Mouse (Mus musculus): ENCODE measurements around the gene Birc6. TPM values are rescaled to one million over a fixed set of nuclear protein-coding genes. Genes with fewer than 3 reads are reported as not detected.

Gene Birc6
- 100 to 1,000 TPM; 135 to 257 TPM for polyA plus RNA-seq (2017; shearing (Covaris generic))

DNA sequence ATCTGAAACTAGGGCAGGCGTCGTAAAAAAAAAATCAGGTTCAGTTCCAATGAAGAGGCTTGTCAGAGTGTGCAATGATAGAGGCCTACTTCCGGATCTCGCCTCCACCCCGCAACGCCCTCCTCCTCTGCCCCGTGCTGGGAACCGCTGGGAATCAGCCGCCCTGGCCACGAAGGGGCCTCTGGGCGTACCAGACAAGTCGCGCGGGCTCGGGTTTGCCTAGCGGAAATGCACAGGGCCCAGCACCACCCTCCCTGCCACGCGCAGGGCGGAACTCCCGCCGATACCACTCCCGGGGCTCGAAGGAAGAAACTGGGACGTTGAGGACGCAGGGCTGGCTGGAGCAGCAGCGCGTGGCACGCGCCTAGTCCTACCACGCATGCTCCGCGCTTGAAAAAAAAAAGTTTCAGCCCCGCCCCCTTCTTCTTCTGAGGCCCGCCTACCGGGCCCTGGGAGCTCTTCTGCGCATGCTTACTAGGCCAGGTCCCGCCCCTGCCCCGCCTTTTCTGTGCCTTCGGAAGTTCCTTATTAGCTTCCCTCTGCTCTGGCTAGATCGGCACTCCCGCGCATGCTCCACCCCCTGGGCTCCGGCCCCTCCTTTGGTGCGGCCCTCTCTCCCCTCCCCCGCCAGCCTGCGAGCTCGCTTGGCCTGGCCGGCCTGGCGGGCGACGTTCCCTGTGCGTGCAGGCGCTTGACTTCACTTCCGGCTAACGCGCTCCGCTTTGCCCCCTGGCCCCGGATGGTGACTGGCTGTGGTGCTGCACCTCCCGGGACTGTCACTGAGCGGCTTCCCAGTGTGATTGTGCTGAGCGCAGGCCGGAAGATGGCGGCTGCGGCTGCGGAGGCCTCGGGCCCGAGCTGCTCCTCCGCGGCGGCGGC is at the start of gene Birc6:
Birc6 (plus strand) TSS at position 567 of the 879 bp plus-strand sequence.
- ATAC-seq, result peak; percentile 87

- ATAC-seq, result no peak
Observed at GRCm38 (mm10) chr17:74480361-74481069, 47.6 kb upstream of the Birc6 start.

DNA sequence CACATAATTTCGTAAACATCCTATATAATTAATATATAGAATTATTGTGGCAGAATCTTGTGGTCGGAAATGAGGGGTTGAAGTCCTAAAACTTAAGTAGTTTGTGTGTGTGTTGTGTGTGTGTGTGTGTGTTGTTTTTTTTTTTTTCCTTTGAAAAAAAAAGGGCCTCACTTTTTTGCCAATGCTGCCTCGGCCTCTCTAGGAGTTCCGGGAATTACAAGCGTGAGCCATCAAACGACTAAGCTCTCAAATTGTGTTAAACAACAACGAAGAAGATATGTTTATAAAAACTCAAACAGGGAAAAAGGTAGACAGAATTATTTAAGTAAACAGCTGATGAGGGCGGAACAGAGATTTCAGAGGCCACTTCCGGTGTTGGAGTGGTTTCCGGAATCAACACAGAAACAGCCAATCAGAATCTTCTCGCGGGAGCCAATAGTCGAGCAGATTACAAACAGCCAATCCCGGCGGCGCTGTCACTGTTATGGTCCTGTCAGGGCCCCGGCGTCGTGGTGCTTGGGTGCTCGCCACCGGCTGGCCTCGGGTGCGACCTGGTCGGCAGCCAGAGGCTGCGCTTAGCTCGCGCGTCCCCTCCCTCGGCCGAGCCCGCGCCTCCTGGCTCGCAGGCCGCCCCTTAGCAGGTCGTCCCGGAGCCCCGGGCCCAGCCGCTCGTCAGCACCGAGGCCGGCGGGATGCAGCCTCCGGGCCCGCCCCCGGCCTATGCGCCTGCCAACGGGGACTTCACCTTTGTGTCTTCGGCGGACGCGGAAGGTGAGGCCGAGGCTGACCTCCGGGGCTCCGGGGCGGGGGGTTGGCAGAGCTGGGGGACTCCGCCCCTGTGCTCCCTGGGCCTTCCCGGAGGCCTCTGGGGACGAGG is 38.8 kb upstream of the Birc6 start, which contains the start of gene Yipf4:
Yipf4 (plus strand) TSS at position 470 of the 877 bp plus-strand sequence.
- ATAC-seq, result peak; percentile 99

- no peak for ATAC-seq
Observed at GRCm38 (mm10) chr17:74489901-74490220, 38.2 kb upstream of the Birc6 start.

DNA sequence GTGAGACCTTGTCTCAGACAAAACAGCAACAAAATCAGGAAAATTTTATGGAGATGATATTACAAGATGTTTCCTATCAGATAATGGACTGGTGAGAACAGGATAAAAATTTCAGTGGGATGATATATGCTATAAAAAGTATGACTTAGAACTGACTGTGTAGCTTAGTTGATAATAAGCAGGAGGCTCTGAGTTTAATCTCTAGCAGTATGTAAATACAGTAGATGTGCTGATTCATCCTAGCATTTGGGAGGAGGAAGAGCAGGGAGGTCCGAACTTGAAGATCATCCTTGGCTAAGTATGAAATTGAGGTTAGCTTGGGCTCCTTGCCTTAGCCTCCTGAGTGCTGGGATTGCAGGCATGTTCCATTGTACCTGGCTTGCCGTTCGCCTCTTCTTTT is 36.5 kb upstream of the Birc6 start:
- ATAC-seq, result no peak

GRCm38 (mm10) chr17:74500204-74500603 is 27.9 kb upstream of the Birc6 start:
- no peak for ATAC-seq

GRCm38 (mm10) chr17:74501085-74501484 is 27.0 kb upstream of the Birc6 start:
- ATAC-seq, result peak; percentile 10

- ATAC-seq, result no peak
Observed at GRCm38 (mm10) chr17:74507934-74508333, 20.2 kb upstream of the Birc6 start.

DNA sequence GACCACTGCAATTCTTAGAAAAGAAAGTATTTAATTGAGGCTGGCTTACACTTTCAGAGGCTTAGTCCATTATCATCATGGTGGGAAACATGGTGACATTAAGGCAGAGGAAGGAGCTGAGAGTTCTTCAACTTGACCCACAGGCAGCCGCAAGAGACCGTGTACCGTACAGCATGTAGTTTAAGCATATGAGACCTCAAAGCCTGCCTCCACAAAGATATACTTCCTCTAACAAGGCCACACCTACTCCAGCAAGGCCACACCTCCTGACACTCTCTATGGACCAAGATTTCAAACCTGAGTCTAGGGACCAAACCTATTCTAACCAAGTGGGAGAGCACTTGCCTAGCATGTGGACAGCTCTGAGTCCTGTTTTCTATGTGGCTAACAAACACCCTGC is 19.5 kb upstream of the Birc6 start:
- ATAC-seq, result no peak

DNA sequence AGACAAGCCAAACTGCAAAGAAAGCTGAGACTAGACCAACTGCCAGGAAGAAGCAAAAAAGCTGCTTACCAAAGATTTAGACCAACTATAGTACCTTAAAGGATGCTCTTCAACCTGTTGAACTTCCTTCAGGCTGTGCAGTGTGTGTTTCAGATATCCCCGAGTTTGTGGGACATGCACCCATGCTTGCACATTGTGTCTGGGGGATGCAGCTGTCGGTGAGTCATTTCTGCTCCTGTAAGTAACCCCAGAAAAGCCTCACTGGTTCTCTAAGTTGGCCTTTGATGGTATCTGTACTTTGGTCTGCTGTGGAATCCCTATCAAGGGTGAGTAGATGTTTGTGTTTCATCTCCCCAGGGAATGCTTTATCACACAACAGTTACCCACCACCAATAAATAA is 15.8 kb upstream of the Birc6 start:
- no peak for ATAC-seq

GRCm38 (mm10) chr17:74522797-74523723 is 5.0 kb upstream of the Birc6 start:
- ATAC-seq, result no peak

DNA sequence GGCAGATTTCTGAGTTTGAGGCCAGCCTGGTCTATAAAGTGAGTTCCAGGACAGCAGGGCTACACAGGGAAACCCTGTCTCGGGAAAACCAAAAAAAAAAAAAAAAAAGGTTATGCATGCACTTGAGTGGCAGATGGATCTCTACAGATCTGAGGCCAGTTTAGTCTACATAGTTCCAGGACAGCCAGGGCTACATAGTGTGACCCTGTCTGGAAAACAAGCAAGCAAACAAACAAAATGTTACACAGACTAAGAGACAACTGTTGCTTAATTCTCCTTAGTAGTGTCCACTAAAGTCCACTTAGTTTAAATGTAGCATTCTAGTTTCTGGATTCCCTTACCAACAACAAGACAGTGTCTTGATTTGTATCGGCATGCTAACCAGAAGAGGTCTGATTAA is 2.0 kb upstream of the Birc6 start:
- ATAC-seq, result no peak

DNA sequence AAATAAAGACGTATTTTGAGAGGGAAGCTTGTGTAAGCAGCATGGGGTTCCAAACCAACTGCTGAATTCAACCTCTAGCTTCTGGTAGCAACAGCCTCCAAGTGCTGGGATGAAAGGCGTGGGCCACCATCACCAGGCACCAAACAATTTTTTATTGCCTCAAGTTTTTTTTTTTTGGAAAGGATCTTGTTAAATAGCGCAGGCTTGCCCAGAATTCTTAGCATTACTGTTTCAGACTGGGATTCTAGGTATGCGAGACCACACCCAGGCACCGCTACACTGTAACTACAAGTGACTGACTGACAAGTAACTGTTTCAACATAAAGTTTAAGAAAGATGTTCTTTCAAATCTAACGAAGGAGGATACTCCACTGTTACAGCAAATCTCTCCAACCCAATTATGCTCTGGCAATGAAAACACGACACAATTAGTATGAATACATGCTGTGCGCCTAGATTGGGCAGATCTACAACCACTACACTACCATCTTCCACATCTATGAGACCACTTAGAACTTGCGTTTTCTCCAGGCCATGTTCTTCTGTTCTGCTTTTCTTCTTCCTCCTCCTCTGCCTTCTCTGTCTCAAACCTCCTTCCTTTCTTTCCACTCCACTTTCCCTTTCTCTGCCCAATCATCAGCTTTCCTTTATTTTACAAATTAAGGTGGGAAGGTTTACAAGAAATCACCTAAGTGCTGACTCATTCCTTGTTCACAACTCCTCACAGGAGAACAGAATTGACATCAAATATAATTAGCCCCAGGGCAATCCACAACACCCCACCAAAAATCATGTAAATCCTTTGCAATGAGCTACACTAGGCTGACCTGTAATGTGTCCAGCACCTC is 1.1 kb upstream of the Birc6 start:
- no peak for ATAC-seq

- ATAC-seq, result peak; percentile 18
Observed at GRCm38 (mm10) chr17:74528648-74529532, 795 bp downstream of the Birc6 start.

- ATAC-seq, result no peak
Observed at GRCm38 (mm10) chr17:74529533-74529824, 1.4 kb downstream of the Birc6 start.

GRCm38 (mm10) chr17:74534971-74535370 is 6.9 kb downstream of the Birc6 start:
- no peak for ATAC-seq

DNA sequence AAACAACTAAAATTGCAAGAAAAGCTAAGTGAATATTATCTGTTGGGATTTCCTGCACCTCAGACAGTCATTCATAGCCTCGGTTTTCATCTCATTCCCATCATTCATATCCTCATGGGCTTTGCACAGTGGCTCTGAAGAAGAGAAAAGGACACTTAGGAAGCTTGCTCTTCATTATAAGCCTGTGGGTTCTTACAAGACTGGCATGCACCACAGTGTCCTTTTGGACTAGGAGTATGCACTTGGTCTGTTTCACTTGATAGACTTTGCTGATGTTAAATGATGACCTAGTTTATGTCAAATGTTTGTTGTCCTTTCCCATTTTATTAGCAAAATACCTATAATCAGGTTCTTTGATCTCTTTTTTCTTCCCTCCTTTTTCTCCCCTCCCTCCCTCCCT is 9.4 kb downstream of the Birc6 start:
- ATAC-seq, result no peak

DNA sequence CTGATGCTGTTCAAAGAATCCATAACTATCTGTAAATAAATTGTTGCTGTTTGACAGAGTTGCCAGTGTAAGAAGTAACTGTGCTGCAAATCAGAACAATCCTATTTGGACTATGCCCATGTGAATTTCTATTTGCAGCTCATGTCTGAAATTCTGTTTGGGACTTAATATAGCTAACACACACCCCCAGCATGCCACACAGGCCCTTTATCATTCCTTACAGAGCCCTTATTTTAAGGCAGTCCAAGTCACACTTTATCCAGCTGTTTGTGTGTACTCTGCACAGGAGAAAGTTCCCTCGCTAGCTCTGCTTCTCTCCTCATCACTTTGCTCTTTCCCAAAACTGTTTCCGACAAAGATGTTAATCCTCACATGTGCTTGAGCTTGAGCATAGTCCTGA is 15.5 kb downstream of the Birc6 start:
- no peak for ATAC-seq

- ATAC-seq, result no peak
Observed at GRCm38 (mm10) chr17:74554118-74554517, 26.0 kb downstream of the Birc6 start.

GRCm38 (mm10) chr17:74559891-74560290 is 31.8 kb downstream of the Birc6 start:
- no peak for ATAC-seq
